Mouse (Mus musculus) embryonic facial prominence, embryonic 11.5 days (tissue): Measurements from ENCODE around the gene Ptch1. TPM values are rescaled to one million over a fixed set of nuclear protein-coding genes. Genes with fewer than 3 reads are reported as not detected.

Experiments used
- ATAC-seq: fragments of 200-750 bp; cut with Nextera tagmentation; replicated peaks from 2 replicates; pipeline ENCODE4 v1.8.0; 2017; ENCODE audit warnings: low read depth; ENCODE audit not compliant: insufficient number of reproducible peaks, low FRiP score, low TSS enrichment
- DNase-seq: peaks from one replicate; pipeline ENCODE4 v3.0.0-alpha.2; 2015; ENCODE audit warnings: low spot score
- H3K27ac ChIP-seq: fragments of 300-500 bp; sonication (generic); replicated peaks from 2 replicates; pipeline ENCODE4 v1.5.1; 2014; ENCODE audit warnings: mild to moderate bottlenecking, low read depth, low read length, control low read depth
- H3K27me3 ChIP-seq: fragments of 300-500 bp; sonication (generic); 2 replicates; pipeline ENCODE4 v1.6.1; 2014; ENCODE audit warnings: mild to moderate bottlenecking, low read length, moderate library complexity, mixed read lengths; ENCODE audit not compliant: control insufficient read depth, insufficient read depth
- H3K36me3 ChIP-seq: fragments of 300-500 bp; sonication (generic); replicated peaks from 2 replicates; pipeline ENCODE4 v1.6.1; 2014; ENCODE audit warnings: low read depth, mild to moderate bottlenecking, low read length, moderate library complexity, mixed read lengths; ENCODE audit not compliant: control insufficient read depth, insufficient read depth
- H3K4me1 ChIP-seq: fragments of 300-500 bp; sonication (generic); 2 replicates; pipeline ENCODE4 v1.6.1; 2014; ENCODE audit warnings: low read length, mixed read lengths; ENCODE audit not compliant: control insufficient read depth, insufficient read depth
- H3K4me2 ChIP-seq: fragments of 300-500 bp; sonication (generic); 2 replicates; pipeline ENCODE4 v1.6.1; 2014; ENCODE audit warnings: low read depth, mild to moderate bottlenecking, control low read depth, low read length, moderate library complexity
- H3K4me3 ChIP-seq: fragments of 300-500 bp; sonication (generic); 2 replicates; pipeline ENCODE4 v1.5.1; 2014; ENCODE audit warnings: low read depth, low read length, control low read depth
- H3K9ac ChIP-seq: fragments of 300-500 bp; sonication (generic); replicated peaks from 2 replicates; pipeline ENCODE4 v1.6.1; 2014; ENCODE audit warnings: mild to moderate bottlenecking, control low read depth, low read length
- H3K9me3 ChIP-seq: fragments of 300-500 bp; sonication (generic); replicated peaks from 2 replicates; pipeline ENCODE4 v1.6.1; 2016; ENCODE audit warnings: mild to moderate bottlenecking, low read length, inconsistent platforms, mixed read lengths; ENCODE audit not compliant: control insufficient read depth
- WGBS: fragments of 180-500 bp; shearing (Covaris S2); extraction: QIAGEN DNeasy Blood & Tissue Kit; methylation state at CpG from one replicate; pipeline ENCODE4 v1.1.7; 2014; 5-methylcytosine and 5-hydroxymethylcytosine counted together
- polyA plus RNA-seq: library from polyadenylated mRNA; unstranded; fragments of >200 nt; fragmentation: Nextera tagmentation; extraction: Ambion mirVana; gene quantifications from 2 replicates; pipeline ENCODE4 v1.2.1, GENCODE M21; 2014

Gene Ptch1
- polyA plus RNA-seq, 1 experiment from 2014 or later, result 24.9 TPM

DNA sequence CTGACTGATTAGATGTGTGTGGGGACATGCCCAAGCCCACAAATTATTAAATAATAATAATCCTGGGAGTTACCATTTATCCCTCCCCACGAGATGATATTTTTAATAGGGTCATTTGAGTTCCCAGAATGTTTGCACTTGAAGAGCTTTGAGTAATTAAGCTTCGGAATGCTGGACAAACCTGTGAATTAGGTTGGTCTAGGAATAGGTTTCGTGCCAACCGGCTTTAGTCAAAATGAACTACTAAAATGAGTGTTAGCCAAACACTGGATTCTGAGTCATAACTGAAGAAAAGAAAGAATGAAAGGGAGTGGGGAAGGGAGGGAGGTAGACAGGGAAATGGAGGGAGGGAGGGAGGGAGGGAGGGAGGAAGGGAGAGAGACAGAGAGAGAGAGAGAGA lies 1.2 kb upstream of the Ptch1 start:
- H3K4me1 ChIP-seq, result peaks cover 2% of the 10 kb centered on the region; the same call in 1 of the 2 replicates
- H3K4me3 ChIP-seq, result no peak overlapping the region
- H3K36me3 ChIP-seq, result no peaks in the 10 kb centered on the region
- no peaks in the 10 kb centered on the region for H3K27me3 ChIP-seq
- DNase-seq, result no peak
- no peak overlapping the region for H3K4me2 ChIP-seq
- ATAC-seq, result no peak
- H3K27ac ChIP-seq, result no peak overlapping the region
- 59% methylated on average over 4 of the region's 4 CpGs for whole genome bisulfite sequencing
- no peaks in the 10 kb centered on the region for H3K9me3 ChIP-seq
- H3K9ac ChIP-seq, result no peak overlapping the region

DNA sequence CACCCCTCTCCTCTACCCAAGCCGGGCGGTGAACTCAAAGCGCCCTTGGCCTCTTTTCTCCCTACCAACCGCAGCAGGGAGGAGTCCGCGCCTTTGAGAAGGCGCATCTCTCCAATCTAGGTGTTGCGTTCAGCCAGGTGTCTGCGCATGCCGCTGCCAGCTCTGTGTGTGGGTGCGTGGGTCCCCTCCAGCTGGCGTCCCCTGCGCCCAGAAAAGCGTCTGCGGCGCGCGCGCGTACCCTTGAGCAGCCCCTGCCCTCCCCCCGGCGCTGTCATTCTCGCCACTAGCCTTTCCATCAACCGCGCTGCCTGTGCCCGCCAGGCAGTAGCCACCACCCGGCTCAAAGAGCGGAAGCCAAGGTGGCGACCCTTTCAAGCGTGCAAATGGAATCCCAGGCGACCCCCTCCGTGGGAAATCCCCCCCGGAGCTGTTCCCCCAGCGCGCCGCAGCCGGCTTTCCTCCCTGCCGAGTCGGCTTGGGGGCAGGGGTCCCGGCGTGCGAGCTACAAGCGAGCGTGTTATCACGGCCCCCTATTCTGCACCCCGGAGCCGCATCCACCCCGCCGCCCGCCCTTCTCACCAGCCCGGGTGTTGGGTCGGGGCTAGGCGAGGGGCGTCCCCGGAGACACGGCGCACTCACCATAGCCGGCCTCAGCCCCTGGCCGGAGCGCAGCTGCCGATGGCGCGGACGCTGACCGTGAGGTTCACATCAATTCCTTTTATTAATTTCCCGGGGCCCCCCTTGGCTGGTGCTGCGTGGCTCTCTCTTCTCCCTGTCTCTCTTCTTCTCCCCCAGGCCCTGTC lies 744 bp downstream of the Ptch1 start:
- Histone ChIP-seq H3K4me3 (peak overlapping the region; percentile 72), H3K27me3 (no peaks in the 10 kb centered on the region), H3K4me2 (peak overlapping the region; percentile 93), H3K27ac (peak overlapping the region; percentile 91), H3K4me1 (peaks cover 2% of the 10 kb centered on the region; the same call in 1 of the 2 replicates), H3K9ac (peak overlapping the region; percentile 82), H3K36me3 (no peaks in the 10 kb centered on the region), H3K9me3 (no peaks in the 10 kb centered on the region)
- under 1% methylated on average over 66 of the region's 67 CpGs for whole genome bisulfite sequencing
- DNase-seq (peak; percentile 45), ATAC-seq (0 out of 2 replicates have a peak, but pooled peaks have one; percentile 14)

DNA sequence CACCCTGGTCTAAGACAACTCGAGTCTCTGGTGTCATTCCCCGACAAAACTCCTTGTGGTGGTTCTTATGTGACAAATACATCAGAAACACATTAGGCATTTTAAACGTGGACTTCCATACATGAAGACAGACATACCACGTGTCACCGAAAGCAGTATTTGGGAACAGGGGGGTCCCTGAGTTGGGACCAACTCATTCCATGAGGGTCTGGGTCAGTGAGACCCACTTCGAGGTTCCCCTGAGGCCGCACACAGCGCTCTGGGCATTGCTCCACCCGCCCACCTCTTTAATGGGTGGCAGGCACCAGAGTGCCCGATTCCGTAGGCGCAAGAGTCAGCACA lies 1.3 kb downstream of the Ptch1 start:
- Histone ChIP-seq H3K4me2 (peak overlapping the region; percentile 93), H3K4me1 (peaks cover 2% of the 10 kb centered on the region; the same call in 1 of the 2 replicates), H3K27me3 (no peaks in the 10 kb centered on the region), H3K9me3 (no peaks in the 10 kb centered on the region), H3K4me3 (peak overlapping the region; percentile 72), H3K27ac (peak overlapping the region; percentile 91), H3K9ac (peak overlapping the region; percentile 82), H3K36me3 (no peaks in the 10 kb centered on the region)
- DNase-seq, result no peak
- ATAC-seq, result no peak
- 1% methylated on average over 12 of the region's 12 CpGs for WGBS

DNA sequence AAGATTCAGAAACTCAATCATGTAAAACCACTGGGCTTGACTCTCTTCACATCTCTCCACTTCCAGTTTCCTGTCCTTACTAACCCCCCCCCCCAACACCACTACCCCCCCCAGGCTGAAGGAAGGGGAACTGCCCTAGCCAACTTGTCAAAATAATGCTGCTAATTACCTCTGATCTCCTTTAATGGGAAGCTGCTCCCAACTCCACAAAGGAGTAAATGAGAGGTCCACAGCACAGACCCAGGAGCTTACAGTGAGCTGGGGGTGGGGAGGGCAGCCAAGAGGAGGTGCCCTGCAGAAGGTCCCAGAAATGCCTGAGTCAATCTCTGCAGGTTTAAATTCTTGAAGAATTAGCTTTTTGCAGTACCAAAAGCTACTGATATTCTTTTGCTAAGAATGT lies 2.9 kb downstream of the Ptch1 start:
- Histone ChIP-seq H3K27ac (no peak overlapping the region), H3K36me3 (no peaks in the 10 kb centered on the region), H3K27me3 (no peaks in the 10 kb centered on the region), H3K9me3 (no peaks in the 10 kb centered on the region), H3K4me2 (peak overlapping the region; percentile 2), H3K4me1 (peaks cover 2% of the 10 kb centered on the region; the same call in 1 of the 2 replicates), H3K9ac (peak overlapping the region; percentile 9; the same call in 1 of the 2 replicates), H3K4me3 (peak overlapping the region; percentile 72; the same call in 1 of the 2 replicates)
- DNase-seq (no peak), ATAC-seq (no peak)

DNA sequence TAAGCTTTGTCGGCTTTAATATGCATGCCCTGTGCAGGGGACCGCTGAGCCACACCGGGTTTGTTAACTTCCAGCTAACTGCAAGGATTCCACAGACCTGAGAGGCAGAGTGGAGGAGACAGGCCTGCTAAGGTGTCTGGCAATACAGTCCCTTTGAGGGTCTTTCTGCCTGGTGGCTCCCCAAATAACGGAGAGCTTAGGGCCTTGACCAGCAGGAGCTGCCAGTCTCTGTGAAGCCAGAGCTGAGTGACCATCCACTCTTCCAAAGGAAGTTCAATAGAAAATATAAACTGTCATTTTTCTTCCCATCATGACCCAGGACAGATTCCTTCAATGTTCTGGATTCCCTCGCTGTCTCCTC lies 4.0 kb downstream of the Ptch1 start:
- H3K9ac ChIP-seq, result peak overlapping the region; percentile 10; the same call in 1 of the 2 replicates
- peaks cover 2% of the 10 kb centered on the region; the same call in 1 of the 2 replicates for H3K4me1 ChIP-seq
- H3K27ac ChIP-seq, result 0 out of 2 replicates have a peak overlapping the region, but pooled peaks have one; percentile 47
- 5% methylated on average over 5 of the region's 5 CpGs for WGBS
- peak overlapping the region; percentile 37 for H3K4me2 ChIP-seq
- no peaks in the 10 kb centered on the region for H3K9me3 ChIP-seq
- DNase-seq, result no peak
- H3K36me3 ChIP-seq, result no peaks in the 10 kb centered on the region
- H3K4me3 ChIP-seq, result 0 out of 2 replicates have a peak overlapping the region, but pooled peaks have one; percentile 8
- no peak for ATAC-seq
- no peaks in the 10 kb centered on the region for H3K27me3 ChIP-seq

DNA sequence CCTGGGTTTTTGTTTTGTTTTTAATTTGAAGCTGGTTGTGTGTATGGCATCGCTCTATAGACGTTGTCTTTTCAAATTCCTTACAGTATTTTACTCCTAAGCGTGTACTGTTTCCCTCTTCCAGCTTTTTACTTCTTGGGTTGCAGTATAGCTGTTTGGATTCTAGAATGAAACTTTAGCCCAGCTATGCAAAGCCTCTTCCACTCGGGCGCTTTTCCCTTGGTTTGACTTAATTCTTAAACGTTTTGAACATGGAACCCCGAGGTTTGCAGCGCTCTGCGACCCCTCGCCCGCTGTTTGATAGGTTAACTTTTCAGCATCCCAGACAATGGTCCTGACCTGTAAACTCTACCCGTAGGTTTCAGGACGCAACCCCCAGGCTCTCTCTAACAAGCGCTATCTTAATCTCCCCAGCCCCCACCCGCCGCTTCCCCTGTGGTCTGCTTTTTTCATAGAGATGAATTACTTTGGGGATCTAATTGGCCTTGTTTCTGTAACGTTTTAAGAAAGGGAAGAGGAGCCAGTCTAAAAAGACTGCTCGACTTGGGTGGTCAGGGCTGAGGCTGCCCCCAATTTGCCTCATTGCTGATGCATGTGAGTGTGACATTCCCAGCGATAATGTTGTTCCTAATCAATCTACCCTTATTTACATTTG lies 4.5 kb downstream of the Ptch1 start:
- WGBS, result 2% methylated on average over 19 of the region's 19 CpGs
- Histone ChIP-seq H3K36me3 (no peaks in the 10 kb centered on the region), H3K27ac (peak overlapping the region; percentile 69), H3K4me1 (peaks cover 2% of the 10 kb centered on the region; the same call in 1 of the 2 replicates), H3K9me3 (no peaks in the 10 kb centered on the region), H3K27me3 (no peaks in the 10 kb centered on the region), H3K4me3 (peak overlapping the region; percentile 39), H3K4me2 (peak overlapping the region; percentile 81), H3K9ac (peak overlapping the region; percentile 28)
- DNase-seq (peak; percentile 54), ATAC-seq (no peak)

DNA sequence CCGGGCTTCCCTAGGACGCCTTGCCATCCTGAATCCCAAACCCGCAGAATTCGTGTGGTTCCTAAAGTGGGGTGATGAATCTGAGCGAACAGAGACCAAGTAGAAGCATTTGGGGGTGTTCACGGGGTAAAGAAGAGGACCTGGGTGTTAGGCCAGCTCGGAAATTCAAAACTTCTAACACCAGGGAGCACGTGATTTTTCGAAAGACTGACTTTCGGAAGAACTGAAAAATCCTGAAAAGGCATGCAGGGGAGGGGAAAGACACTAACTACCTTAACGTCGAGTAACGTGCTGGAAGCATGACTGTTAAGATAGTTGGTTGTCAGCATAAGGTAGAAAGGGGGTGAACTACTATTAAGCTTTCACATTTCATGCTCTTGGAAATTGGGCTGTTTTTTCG lies 5.1 kb downstream of the Ptch1 start:
- peak; percentile 39 for DNase-seq
- H3K9me3 ChIP-seq, result no peaks in the 10 kb centered on the region
- WGBS, result under 1% methylated on average over 14 of the region's 14 CpGs
- H3K4me1 ChIP-seq, result no peaks in the 10 kb centered on the region; the same call in 1 of the 2 replicates
- no peak for ATAC-seq
- H3K36me3 ChIP-seq, result no peaks in the 10 kb centered on the region
- peak overlapping the region; percentile 81 for H3K4me2 ChIP-seq
- H3K27ac ChIP-seq, result peak overlapping the region; percentile 69
- H3K27me3 ChIP-seq, result no peaks in the 10 kb centered on the region
- H3K9ac ChIP-seq, result peak overlapping the region; percentile 68
- peak overlapping the region; percentile 39 for H3K4me3 ChIP-seq
